Mouse (Mus musculus) stomach, postnatal 0 days (tissue): ENCODE measurements around the gene Bicd1.

Experiments used
- CTCF ChIP-seq: IDR thresholded peaks from 2 replicates; pipeline ENCODE4 v1.5.1; 2016; ENCODE audit warnings: antibody characterized with exemption, low read depth, mild to moderate bottlenecking, moderate library complexity
- EP300 ChIP-seq: optimal IDR thresholded peaks from 2 replicates; pipeline ENCODE3; 2016; ENCODE audit warnings: antibody characterized with exemption

DNA sequence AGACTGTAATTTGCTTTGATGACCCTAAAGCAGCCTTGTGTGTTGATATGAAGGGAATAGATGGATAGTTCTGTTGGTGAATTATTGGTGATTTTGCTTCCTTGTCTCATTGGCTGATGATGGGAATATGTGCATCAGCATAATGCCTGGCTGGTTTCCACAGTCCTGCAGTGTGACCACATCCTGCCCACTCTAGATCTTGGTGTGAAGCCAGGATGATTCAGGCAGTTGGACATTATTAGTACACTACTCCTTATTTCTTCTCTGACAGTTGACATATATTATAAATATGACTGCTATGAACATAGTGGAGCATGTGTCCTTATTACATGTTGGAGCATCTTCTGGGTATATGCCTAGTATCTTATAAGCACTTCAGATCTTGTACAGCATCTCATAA, 4.6 kb downstream of the Bicd1 start:
- TF ChIP-seq CTCF (no peak), EP300 (no peak)
